Mouse (Mus musculus) layer of hippocampus, adult 18-20 months (tissue): ENCODE results near the gene Bloc1s3. TPM values are rescaled to one million over a fixed set of nuclear protein-coding genes. Genes with fewer than 3 reads are reported as not detected.
"Not testable (repeated sequence)": the region's sequence is repeated elsewhere in the genome, so short reads cannot be mapped to it uniquely, and the experiment has no call there.

ENCODE experiments used
- DNase-seq, 2 experiments: peaks; one replicate each; pipeline ENCODE4 v3.0.0; 2022; ENCODE audit warnings: low spot score in 2 of 2
- total RNA-seq, 2 experiments: library from RNA; stranded (reverse); gene quantifications; 2 replicates each; pipeline ENCODE4 v1.2.3; 2021

The Bloc1s3 gene
- total RNA-seq, 2 experiments from 2014 or later = 6.1 to 6.3 TPM

DNA sequence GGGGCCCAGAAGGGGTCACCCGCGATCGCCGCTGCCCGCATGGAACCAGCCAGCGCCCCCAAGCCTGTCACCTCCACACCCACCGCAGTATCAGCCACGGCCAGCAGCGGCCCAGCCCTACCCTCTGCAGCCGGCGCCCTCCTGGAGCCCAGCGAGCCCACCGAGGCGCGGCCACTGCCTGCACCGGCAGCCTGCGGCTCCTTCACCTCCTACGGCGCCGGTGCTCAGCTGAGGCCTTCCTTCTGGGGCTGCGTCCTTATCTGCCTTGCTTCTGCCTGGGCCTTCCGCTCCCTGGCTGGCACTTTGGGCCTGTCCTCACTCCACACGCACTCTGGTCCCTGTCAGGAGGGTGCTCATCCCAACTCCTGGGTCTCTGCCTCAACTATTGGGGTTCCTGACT, 11.9 kb upstream of the Bloc1s3 start:
- DNase-seq = no peak

DNA sequence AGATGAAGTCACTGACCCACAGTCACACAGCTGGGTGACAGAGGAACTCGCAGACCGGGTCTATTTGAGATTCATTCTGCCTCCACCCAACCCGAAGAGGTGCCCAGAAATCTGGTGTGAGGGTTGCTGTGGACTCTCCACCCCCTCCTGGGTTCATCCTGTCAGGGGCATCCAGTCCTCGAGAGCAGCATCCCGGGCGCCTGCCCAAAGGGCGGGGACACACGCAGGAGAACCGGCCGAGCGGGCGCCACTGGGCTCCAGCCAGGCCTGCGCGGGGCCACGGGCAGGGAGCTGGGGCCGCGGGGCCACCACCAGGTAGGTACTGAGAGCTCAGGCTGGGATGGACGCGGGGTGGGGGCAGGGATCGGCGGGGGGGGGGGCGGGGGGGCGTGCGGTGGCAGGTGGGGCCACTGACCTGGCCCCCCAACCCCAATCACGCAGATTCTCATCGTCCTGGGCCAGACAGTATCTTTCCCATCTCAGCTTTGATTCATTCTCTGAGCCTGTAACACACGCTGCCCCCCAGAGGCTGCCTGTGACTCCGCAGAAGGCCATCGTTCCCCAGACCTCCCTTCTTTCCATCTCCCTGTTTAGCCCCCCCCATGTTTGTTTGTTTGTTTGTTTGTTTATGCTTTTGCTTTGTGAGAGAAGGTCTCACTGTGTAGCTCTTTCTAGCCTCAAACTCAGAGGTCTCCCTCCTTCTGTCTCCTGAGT, 9.6 kb upstream of the Bloc1s3 start, which contains the start of gene Nkpd1:
Nkpd1 (plus strand) TSS at position 187 of the 714 bp plus-strand sequence.
- DNase-seq = no peak

DNA sequence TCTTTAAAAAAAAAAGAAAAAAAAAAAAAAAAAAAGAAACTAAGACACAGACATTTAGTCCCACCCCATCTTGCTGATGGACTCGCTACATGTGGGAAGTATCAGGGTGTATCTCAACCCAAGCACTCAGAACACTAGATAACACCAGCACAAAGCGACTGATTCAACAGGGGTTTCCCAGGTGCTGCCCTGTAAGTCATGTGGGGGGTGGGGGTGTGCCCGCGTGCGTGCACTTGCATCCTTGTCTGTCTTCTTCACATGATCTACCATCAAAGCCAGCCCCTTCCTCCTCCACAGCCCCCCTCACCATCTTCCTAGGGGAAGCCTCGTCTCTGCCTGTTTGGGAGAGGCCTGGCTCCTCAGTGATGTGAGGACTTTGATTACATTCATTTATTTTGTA, 4.2 kb upstream of the Bloc1s3 start:
- DNase-seq = no peak

DNA sequence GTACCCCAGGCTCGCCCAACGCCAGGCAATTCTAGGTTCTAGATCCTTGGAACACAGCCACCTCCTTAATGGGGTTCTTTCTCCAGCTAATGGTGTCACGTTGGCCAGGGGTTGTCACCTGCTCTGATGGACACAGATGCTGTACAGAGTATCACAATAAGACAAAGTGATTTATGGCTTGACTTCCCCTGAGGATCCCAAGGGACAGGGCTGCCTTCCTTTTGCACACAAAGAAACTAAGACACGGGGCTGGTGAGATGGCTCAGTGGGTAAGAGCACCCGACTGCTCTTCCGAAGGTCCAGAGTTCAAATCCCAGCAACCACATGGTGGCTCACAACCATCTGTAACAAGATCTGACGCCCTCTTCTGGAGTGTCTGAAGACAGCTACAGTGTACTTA, 3.8 kb upstream of the Bloc1s3 start:
- DNase-seq = not testable (repeated sequence)

DNA sequence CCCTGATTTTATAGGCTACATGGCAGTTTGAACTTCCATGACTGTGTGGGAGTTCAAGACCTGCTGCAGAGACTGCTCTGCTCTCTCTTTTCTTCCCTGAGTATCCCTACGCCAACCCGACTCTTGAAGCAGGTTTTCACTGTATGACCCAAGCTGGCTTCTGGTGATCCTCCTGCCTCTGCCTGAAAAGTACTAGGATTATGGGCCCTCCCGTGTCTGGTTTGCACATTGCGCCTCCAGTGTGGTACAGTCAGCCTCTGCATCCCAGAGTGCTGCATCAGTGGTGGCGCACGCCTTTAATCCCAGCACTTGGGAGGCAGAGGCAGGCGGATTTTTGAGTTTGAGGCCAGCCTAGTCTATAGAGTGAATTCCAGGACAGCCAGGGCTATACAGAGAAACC, 1.6 kb upstream of the Bloc1s3 start:
- no peak for DNase-seq

DNA sequence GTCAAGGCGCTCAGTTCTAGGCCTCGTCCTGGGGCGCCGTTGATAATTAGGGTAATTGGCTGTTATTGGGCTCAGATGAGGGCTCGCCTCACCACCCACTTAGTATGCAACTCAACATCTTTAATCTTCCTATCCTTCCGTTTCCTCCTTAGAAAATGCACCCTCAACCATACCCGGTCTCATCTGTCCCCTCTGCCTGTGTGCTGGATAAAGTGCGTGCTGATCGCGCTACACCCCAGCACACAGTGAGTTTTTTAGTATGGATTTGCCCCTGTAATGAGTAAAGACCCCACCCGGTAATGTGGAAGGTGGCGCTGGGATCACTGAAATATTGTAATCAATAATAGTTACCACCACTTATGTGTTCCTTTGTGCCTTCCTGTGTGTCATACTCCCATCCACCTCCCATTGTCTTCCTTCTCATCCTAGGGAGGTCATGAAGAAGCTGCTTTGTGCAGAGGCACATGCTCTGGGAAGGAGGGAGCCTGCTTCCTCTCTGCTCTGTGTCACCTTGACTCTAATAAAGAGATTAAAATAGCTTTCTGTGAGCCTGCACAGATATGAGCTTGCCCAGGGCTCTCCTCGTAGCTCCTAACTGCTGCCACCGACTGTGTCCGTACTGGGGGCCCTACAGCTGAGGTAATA, 879 bp upstream of the Bloc1s3 start:
- no peak for DNase-seq

DNA sequence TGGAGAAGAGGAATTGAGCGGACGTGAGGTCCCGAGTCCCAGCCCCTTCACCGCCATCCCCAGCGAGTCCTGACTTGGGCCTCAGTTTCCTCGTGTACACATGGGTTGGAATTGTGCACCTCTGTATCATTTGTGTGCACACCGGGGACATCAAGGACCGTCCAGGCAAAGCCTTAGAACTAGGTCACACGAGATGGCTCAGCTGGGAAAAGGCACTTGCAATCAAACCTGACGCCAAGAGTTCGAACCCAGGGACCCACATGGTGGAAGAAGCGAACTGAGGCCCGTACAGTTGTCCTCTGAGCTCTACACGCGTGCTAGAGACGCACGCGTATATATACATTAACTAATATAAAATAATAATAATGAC, 570 bp downstream of the Bloc1s3 start:
- DNase-seq = no peak

DNA sequence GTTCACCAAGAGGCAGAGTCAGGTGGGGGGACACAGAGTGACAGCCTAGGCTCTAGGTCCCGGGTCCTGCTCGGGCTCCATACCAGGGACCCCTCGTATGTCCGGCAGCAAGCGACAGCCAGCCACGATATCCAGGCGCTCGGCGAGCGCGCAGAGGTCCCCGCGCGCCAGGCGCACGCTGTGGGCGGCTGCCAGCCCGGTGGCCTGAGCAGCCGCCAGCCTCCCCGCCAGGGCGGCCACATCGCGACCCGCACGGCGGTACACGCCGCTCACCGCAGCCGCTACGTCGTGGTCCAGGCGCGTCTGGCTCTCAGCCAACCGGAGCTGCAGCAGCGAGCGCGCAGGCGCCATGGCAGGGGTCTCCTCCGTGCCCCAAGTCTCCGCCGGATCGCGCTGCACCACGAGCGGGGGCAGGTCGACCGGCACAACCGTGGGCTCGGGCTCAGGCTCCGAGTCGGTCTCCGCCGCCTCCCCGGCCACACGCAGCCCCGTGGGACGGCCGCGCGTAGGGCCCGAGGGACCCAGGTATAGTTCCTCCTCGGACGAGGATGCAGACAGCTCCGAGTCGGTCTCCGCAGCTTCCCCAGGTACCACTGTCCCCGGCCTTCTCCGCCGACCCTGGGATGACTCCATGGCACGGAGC, 1.1 kb downstream of the Bloc1s3 start:
- DNase-seq = no peak

DNA sequence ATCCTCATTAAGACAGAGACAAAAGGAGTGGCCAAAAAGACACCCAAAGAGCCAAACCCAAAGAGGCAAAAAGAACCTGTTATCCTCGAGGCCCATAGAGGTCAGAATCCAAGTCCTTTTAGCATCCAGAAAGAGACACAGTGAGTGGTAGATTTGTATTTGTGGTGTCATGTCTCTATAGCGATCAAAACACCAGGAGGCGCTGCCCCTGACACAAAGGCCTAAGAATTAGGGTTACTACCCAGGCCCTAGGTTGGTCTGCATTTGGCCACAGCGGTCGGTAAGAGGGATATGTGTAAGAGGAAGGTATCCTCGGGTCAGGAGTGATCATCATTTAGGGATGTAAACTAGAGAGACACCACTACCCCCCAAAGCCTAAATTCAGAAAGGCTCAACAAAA, 1.8 kb downstream of the Bloc1s3 start:
- no peak for DNase-seq

DNA sequence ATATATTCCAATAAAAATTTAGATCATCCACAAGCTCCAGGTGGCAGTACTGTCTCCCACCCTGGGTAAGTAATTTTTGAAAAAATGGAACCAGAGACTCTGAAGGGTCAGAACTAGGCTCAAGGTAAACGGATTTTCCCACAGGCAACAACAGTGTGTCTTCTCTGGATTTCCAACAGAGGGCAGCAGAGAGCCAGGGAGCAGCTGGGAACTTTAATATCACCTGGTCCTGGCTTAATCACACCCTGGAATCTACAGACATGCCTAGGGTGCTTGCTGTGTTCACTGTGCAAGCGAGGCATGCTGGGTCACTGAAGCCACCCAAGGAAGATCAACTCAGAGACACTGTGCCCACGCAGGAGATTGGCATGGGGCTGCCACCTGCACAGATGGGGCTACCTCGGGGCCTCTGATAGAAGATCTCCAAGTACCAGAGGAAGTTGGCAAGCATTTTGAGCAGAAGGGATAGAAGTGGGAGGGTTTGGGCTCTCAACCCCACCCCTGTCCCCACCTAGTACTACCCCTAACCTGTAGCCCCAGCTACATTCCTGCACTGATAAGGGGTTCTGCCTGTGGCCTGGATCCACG, 4.6 kb downstream of the Bloc1s3 start:
- no peak for DNase-seq

DNA sequence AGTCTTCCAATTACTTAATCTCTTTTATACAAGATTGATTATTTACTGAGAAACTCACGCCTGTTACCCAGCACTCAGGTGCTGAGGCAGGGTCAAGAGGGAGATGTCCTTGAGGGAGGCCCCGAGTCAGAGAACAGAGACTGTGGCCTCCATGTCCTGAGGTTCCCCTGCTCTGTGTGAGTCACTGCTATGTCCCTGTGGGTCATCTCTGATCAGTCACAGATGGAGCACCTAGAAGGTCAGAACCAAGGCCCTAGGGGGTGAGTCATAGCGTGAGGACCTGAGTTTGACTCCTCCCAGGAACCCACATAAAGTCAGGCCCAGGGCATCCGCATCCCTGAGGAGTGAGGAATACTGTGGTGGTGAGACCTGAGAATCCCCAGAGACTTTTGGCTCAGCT, 6.5 kb downstream of the Bloc1s3 start:
- DNase-seq = no peak

DNA sequence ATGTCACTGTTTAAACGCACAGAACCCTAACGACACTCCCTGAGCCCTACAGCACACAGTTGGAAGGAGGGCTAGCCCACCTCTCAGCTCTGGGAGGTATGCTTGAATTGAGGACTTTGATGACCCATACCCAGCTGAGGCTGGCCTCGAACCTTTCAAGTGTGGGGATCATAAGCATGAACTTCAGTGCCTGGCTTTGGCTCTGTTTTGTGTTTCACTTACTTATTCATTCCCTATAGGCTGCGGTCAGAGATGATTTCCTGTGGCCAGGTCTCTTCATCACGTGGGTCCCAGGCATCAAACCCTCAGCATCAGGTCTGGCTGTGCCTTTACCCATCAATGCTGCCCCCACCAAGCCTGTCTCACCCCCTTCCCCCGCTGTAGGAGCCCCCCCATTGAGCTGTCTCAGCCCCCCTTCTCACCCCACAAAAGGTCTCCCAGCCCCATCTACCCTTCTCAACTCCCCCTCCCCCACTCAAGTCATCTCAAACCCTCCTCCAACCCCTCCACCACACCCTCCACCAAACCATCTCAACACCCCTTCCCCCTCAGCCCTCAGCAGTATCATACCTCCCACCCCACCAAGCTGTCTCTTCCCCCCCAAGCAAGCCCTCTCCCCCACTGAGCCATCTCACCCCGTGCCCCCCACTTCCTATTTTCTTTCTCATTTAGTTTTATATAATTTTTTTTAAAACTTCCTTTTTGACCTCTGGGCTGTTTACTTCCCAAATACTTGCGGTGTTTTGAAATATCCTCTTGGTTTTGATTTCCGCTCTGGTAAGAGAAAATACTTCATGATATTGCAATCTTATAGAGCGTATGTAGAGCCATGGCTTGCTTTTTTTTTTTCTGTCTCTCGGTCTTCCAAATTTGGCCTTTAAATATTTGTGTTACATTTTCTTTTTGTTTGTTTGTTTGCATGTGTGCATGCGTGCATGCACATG, 7.5 kb downstream of the Bloc1s3 start:
- no peak for DNase-seq

DNA sequence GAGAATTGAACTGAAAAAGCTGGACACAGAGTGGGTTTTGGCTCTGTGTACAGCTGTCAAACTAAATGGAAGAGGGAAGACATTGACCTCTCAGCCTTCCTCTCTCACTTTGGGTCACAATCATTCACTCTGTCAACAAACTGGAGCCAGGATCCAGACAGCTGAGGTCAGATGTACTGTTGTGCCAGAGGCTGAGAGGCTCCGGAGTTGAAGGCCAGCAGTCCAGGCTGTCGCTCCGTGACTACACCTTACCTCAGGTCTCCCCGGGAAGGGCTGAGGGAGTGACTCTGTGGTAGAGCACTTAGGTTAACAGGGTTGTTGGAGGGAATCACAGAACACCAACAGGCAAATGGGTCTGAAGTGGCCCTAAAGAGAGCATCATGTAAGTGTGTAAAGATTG, 9.8 kb downstream of the Bloc1s3 start:
- no peak for DNase-seq

DNA sequence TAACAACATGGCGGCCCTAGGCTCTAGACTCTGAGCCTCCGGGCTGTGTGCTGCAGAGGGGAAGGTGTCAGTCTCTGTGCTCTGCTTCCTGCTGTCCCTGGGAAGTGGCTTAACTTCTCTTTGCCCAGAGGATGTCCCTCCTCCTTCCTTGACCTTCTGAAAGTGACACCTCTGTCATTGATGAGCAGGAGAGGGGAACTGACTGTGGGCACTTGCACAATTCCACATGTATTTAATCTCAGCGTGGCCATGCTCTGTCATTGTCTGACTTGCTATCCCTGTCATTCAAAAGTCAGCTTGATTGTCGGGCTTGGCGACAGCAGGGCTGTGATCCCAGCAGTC, 12.0 kb downstream of the Bloc1s3 start:
- DNase-seq = no peak

DNA sequence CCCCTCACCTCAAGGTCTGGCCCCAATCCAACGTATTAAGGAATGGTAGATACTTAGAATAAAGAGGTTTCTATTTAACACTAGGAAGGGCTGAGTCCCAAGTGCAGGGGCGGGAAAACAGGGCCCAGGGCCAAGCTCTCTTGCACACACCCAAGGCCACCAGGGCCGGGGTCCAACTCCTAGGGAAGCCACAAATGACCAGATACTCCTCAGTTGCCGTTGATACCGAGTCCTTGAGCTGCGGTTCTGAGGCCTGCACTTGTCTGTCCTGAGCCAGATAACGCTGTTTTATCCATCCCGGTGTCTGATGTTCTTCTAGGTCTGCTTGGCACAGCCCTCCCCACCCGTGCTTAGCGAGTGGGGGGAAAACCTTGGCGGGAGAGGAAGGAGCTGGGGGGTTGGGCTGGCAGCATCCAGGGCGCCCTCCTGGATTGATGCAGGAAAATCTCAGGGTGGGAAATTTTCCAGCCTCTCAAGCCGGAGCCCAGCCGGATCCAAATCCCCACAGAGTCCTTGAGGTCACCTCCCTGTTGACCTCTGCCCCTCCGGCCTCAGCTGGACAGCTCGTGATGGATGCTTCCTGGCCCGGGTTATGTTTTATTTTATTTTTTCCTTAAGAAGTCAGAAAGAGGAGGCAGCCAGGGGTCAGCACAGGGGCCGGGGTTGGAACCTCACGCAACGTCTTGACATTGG, 12.5 kb downstream of the Bloc1s3 start:
- no peak for DNase-seq

DNA sequence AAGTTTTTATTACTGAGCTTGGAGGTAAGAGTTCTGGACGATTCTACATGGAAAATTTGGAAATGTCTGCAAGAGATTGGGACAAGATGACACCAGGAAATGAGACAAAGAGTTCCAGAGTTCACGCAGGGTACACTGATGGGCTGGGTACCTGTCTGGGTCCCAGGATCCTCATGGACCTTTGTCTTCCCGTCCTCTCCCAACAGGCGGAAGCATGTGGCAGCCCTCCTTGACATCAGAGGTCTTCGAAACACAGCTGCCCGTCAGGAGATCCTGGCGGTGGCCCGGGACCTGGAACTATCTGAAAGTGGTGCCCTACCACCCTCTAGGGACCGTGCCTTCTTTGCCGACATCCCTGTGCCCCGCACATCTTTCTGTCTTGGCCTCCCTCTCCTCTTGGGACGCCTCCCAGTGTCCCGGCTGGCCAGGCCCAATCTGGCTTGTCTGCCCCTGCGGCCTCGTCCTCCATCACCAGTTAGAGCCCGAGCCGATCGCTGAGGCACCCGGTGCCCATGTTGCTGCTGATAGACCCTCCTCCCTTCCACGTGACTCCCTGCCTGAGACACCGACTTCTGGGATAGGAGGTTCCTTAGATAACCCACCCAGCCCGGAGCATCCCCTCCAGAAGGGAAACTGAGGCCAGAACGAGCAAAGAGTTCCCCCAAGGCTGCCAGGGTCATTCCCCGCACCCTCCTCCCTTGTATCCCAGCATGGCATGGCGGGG, 13.3 kb downstream of the Bloc1s3 start:
- DNase-seq = no peak

DNA sequence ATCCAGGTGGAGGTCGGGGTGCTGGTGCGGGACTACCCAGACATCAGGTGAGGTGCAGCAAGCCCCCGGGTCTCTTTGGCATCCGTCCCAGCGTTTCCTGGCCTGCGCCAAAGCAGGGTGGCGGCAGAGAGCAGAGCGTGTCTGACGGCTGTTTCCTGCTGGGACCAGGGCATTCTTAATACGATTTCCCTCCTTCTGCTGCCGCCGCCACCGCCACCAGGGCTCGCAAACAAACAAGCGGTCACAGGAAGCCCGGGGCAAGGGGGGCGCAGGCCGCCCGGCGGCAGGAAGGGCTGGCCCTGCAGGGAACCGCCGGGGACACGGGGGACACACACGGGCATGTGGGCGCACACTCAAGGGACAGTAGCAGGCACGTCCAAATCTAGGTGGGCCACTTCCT, 16.4 kb downstream of the Bloc1s3 start:
- DNase-seq = no peak

DNA sequence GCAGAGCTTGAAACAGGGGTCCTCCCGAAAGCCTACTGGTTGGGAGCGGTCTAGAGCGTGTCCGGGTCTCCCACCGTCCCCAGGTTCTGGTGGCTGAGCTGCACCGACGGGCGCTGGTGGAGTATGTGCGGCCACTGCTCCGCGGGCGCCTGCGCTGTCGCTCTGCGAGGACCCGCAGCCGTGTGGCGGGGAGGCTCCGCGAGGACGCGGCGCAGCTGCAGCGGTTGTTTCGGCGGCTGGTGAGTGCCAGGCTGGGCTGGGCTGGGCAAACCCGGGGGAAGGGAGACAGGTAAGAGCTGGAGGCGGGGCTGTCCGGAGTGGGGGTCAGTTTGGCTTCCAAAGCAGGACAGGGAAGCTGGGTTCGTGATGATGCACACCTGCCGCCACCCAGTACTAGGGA, 18.6 kb downstream of the Bloc1s3 start:
- no peak for DNase-seq

DNA sequence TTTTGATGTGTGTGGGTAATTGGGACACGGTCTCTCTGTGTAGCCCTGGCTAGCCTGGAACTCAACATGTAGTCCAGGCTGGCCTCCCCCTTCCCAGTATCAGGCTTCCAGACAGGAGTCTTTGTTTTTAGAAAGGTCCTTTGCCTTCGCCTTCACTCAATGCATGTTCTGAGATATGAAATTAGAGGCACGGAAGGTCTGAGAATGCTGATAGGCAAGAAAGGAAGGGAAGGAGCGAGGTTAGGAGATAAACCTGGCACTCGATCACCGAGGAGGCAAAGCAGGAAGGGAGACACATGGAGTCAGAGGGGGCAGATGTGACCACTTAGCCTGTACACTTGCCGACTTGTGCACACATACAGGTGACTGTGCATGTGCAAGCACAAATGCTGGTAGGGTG, 21.6 kb downstream of the Bloc1s3 start:
- no peak for DNase-seq

DNA sequence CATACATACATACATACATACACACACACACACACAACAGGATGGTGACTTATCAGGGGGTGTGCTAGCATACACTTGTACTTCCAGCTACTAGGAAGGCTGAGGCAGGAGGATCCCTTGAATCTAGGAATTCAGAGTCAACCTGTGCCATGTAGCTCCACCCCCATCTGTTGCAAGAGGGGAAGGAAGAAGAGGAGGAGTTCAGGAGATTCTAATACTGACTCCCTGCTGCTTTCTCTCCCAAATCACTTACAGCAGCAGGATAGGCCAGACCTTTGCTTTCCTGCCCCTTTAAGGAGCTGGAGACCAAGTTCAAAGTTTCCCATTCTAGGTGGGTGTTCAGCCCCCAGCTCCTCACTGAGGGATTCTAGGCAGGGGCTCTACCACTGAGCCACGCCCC, 22.7 kb downstream of the Bloc1s3 start:
- DNase-seq = no peak
